Mouse (Mus musculus) hindbrain, embryonic 15.5 days (tissue): ENCODE measurements around the gene Arxes2. TPM values are rescaled to one million over a fixed set of nuclear protein-coding genes. Genes with fewer than 3 reads are reported as not detected.

ENCODE experiments used
- polyA plus RNA-seq: library from polyadenylated mRNA; unstranded; fragments of >200 nt; fragmentation: Nextera tagmentation; extraction: Ambion mirVana; gene quantifications from 2 replicates; pipeline ENCODE4 v1.2.1, GENCODE M21; 2015

Gene Arxes2
- polyA plus RNA-seq, 1 experiment from 2014 or later: 248 TPM

Other genes with a start within 250 kb of the Arxes2 start
- 114 and 115 TPM in 2 replicates for gene Bhlhb9, start 196.2 kb upstream of the Arxes2 start, polyA plus RNA-seq
- gene Gprasp2, start 154.8 kb upstream of the Arxes2 start, polyA plus RNA-seq: 193 and 215 TPM in 2 replicates
- gene Arxes1, start 39.5 kb downstream of the Arxes2 start, polyA plus RNA-seq: 138 and 141 TPM in 2 replicates
- gene Bex2, start 74.4 kb downstream of the Arxes2 start, polyA plus RNA-seq: 704 and 736 TPM in 2 replicates
- gene Nxf3, start 91.4 kb downstream of the Arxes2 start, polyA plus RNA-seq: not detected in 2 replicates
- gene Bex4, start 145.2 kb downstream of the Arxes2 start, polyA plus RNA-seq: 142 and 146 TPM in 2 replicates
- gene Tceal8, start 178.5 kb downstream of the Arxes2 start, polyA plus RNA-seq: 119 and 125 TPM in 2 replicates
- gene Tceal5, start 210.1 kb downstream of the Arxes2 start, polyA plus RNA-seq: 35.3 and 37.8 TPM in 2 replicates
- 2.7 and 4.1 TPM in 2 replicates for gene Tceal7, start 221.0 kb downstream of the Arxes2 start, polyA plus RNA-seq
- 259 and 270 TPM in 2 replicates for gene Bex1, start 221.7 kb downstream of the Arxes2 start, polyA plus RNA-seq